In genomic region chr13:46313176-46313575, GRCm38 (mm10) we compare ENCODE assay signal across 25 mouse cellular contexts. TPM values are rescaled to one million over a fixed set of nuclear protein-coding genes. Genes with fewer than 3 reads are reported as not detected.
DNase-seq lines count a peak whose midpoint lies in the region; ATAC-seq and TF ChIP-seq lines count a peak whose summit lies in the region.
"Had no signal": no experiment of that assay in that cellular context is flagged by ENCODE, and none has a peak within 500 bp of the region (broad histone marks: within the 10 kb centered on the region; RNA-seq: fewer than 3 reads in every experiment).

No protein-coding gene starts in this region.

- no peaks in the 10 kb centered on the region for H3K36me3 ChIP-seq in kidney, embryonic 14.5 days (ENCODE audit: control insufficient read depth, insufficient read depth, low read length)
- no peaks in the 10 kb centered on the region for H3K36me3 ChIP-seq in kidney, postnatal 0 days (ENCODE audit: insufficient read depth, low read length)
- H3K36me3 ChIP-seq: embryonic facial prominence, embryonic 12.5 days; embryonic facial prominence, embryonic 15.5 days; heart, embryonic 10.5 days; heart, embryonic 13.5 days had no signal

- no peaks in the 10 kb centered on the region for H3K4me1 ChIP-seq in kidney, embryonic 14.5 days (ENCODE audit: control insufficient read depth, insufficient read depth, low read length)
- H3K4me1 ChIP-seq in kidney, postnatal 0 days (replicated peaks; ENCODE audit: insufficient read depth, low read length), result no peaks in the 10 kb centered on the region
- H3K4me1 ChIP-seq: embryonic facial prominence, embryonic 12.5 days; embryonic facial prominence, embryonic 15.5 days; heart, embryonic 10.5 days; heart, embryonic 13.5 days had no signal

- 78% methylated on average over 5 of the region's 5 CpGs for WGBS in kidney, embryonic 14.5 days
- 58% methylated on average over 5 of the region's 5 CpGs for WGBS in kidney, postnatal 0 days

- TF ChIP-seq CTCF in kidney, postnatal 0 days (IDR thresholded peaks at IDR 0.05; ENCODE audit: low read depth), result no peak

- H3K4me2 ChIP-seq in kidney, embryonic 14.5 days (replicated peaks; ENCODE audit: low read depth, low read length), result no peak overlapping the region
- H3K4me2 ChIP-seq in kidney, postnatal 0 days (ENCODE audit: low read length), result no peak overlapping the region
- H3K4me2 ChIP-seq: embryonic facial prominence, embryonic 12.5 days; embryonic facial prominence, embryonic 15.5 days; heart, embryonic 13.5 days; hindbrain, embryonic 14.5 days had no signal

- no peak overlapping the region for H3K9ac ChIP-seq in kidney, embryonic 14.5 days (ENCODE audit: low read depth, low read length)
- no peak overlapping the region for H3K9ac ChIP-seq in kidney, postnatal 0 days (ENCODE audit: low read depth, low read length)
- H3K9ac ChIP-seq: embryonic facial prominence, embryonic 12.5 days; embryonic facial prominence, embryonic 15.5 days; heart, embryonic 13.5 days; hindbrain, embryonic 14.5 days had no signal

- no peaks in the 10 kb centered on the region for H3K27me3 ChIP-seq in kidney, embryonic 14.5 days (ENCODE audit: control insufficient read depth, insufficient read depth, low read length)
- H3K27me3 ChIP-seq in kidney, postnatal 0 days (ENCODE audit: insufficient read depth, low read length), result no peaks in the 10 kb centered on the region
- H3K27me3 ChIP-seq: embryonic facial prominence, embryonic 12.5 days; embryonic facial prominence, embryonic 15.5 days; heart, embryonic 13.5 days had no signal

- peak; percentile 76 for DNase-seq in kidney, adult 11 months
- no peak for DNase-seq in kidney, postnatal 10 days
- peak; percentile 55 to 84 for DNase-seq in kidney, adult 8-10 months
- DNase-seq in kidney, postnatal 0 days (ENCODE audit: low spot score), result peak; percentile 7
- DNase-seq in kidney, postnatal 36 days, result peak; percentile 45 to 84
- no peak for DNase-seq in ovary, adult 18-20 months (ENCODE audit: low spot score)
- no peak for DNase-seq in embryo, embryonic 9.5 days (ENCODE audit: extremely low spot score)
- DNase-seq: adrenal gland, postnatal 10 days; adrenal gland, postnatal 36 days; cerebellum, adult 18-20 months; cerebellum, adult 9-10 months; cerebellum, postnatal 14 days; gastrocnemius, postnatal 25 days; heart, adult 2 months; heart, postnatal 14 days; heart, postnatal 4 days had no signal

- H3K4me3 ChIP-seq in kidney, embryonic 14.5 days (ENCODE audit: low read length), result no peak overlapping the region
- H3K4me3 ChIP-seq in kidney, postnatal 0 days (replicated peaks; ENCODE audit: low read depth, low read length), result no peak overlapping the region
- H3K4me3 ChIP-seq: embryonic facial prominence, embryonic 12.5 days; embryonic facial prominence, embryonic 15.5 days; heart, adult 2 months; heart, embryonic 10.5 days; heart, embryonic 13.5 days had no signal

- ATAC-seq in kidney, embryonic 14.5 days (ENCODE audit: low FRiP score, low TSS enrichment), result no peak
- no peak for ATAC-seq in kidney, postnatal 0 days (replicated peaks; ENCODE audit: low FRiP score, low read depth)
- ATAC-seq: forebrain, embryonic 14.5 days had no signal

- peaks cover 4% of the 10 kb centered on the region; the same call in 1 of the 2 replicates for H3K9me3 ChIP-seq in kidney, embryonic 14.5 days (ENCODE audit: control insufficient read depth, low read length)
- no peaks in the 10 kb centered on the region for H3K9me3 ChIP-seq in kidney, postnatal 0 days (replicated peaks; ENCODE audit: low read length)
- H3K9me3 ChIP-seq: embryonic facial prominence, embryonic 15.5 days had no signal

- no peak overlapping the region for H3K27ac ChIP-seq in kidney, embryonic 14.5 days (ENCODE audit: low read depth, low read length)
- H3K27ac ChIP-seq in kidney, postnatal 0 days, result no peak overlapping the region
- H3K27ac ChIP-seq: embryonic facial prominence, embryonic 12.5 days; embryonic facial prominence, embryonic 15.5 days; heart, adult 2 months; heart, embryonic 10.5 days; heart, embryonic 13.5 days; hindbrain, embryonic 14.5 days had no signal

RNA-seq across cellular contexts. Expression of gene Stmnd1, which starts 39.7 kb away (rescaled TPM):
- polyA plus RNA-seq in kidney, embryonic 14.5 days (2014; fragmentation: Nextera tagmentation; extraction: Ambion mirVana), result 0.47 and 0.57 TPM in 2 replicates
- polyA plus RNA-seq in kidney, postnatal 0 days (2015; fragmentation: Nextera tagmentation; extraction: Ambion mirVana), result 0.26 and 0.46 TPM in 2 replicates
- polyA plus RNA-seq: forebrain, embryonic 11.5 days; forebrain, embryonic 14.5 days; hindbrain, embryonic 11.5 days had no signal

Comparison
In these comparisons a context has a peak if more than half of its experiments do, and no peak if none do; other contexts are left out.
1. DNase-seq: peak in kidney, adult 11 months (single experiment), kidney, adult 8-10 months (2 of 2), kidney, postnatal 0 days (single experiment) and kidney, postnatal 36 days (2 of 2); none in kidney, postnatal 10 days (single experiment), ovary, adult 18-20 months (single experiment) and embryo, embryonic 9.5 days (single experiment).